Mouse (Mus musculus) liver, adult 2 months (tissue): Measurements from ENCODE around the gene Cd63.

ENCODE experiments used
- CTCF ChIP-seq: fragments of 200-500 bp; IDR thresholded peaks from 2 replicates; pipeline ENCODE4 v1.5.1; 2011; ENCODE audit warnings: low read depth, low read length, control low read depth
- POLR2A ChIP-seq: fragments of 200-500 bp; IDR thresholded peaks from 2 replicates; pipeline ENCODE4 v1.6.1; 2011; ENCODE audit warnings: low read length, control low read depth; ENCODE audit not compliant: insufficient read depth; ENCODE audit errors: extremely low read depth

DNA sequence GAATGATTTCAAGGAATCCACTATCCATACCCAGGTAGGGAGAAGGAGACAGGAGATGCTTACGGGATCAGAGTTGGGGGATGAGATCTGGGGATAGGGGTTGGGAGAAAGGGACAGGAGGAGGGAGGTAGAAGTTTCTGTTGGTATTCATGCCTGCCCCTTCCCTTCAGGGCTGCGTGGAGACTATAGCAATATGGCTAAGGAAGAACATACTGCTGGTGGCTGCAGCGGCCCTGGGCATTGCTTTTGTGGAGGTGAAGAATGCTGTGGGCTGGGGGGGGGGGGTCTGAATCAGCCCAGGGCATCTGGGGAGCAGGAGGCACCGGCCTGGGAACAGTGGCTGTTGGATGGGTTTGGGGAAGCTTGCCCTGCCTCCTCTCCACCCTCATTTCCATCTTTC lies 11.5 kb downstream of the Cd63 start:
- TF ChIP-seq CTCF (no peak), POLR2A (no peak)
